Mouse (Mus musculus): ENCODE data around the gene Zfp239. TPM values are rescaled to one million over a fixed set of nuclear protein-coding genes. Genes with fewer than 3 reads are reported as not detected.
A peak's percentile ranks its signal among the peaks of the same experiment; 100 is the strongest.
"Not testable (repeated sequence)": the region's sequence is repeated elsewhere in the genome, so short reads cannot be mapped to it uniquely, and the experiment has no call there.

Zfp239 gene
- total RNA-seq (2017): 0.19 to 1.1 TPM in 2 of 3 replicates, not detected in the other

DNA sequence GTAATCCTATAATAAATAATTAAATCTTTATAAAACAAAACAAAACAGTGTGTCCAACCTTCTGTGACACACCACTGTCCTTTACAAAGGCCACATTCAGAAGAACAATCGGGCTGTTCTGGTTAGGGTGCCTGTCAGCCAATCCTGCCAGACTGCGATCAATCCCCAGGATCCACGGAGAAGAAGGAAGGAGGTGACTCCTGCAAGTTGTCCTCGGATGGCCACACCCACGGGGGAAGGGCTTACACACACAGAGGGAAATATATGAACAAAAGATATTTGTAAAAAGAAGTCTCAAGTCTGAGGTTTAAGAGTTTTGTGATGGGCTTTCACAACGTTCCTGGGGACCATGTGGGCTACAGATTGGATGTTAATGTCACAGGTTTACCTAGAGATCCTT lies at the start of gene Zfp239:
Gene Zfp239, plus strand, starts transcription at position 253 of the 400 bp plus-strand sequence.
- no peak for ATAC-seq (replicated peaks; ENCODE audit: insufficient number of reproducible peaks, low FRiP score, low TSS enrichment, poor library complexity, severe bottlenecking)

- no peak for ATAC-seq (replicated peaks; ENCODE audit: insufficient number of reproducible peaks, low FRiP score, low TSS enrichment, poor library complexity, severe bottlenecking)
Measured at GRCm38 (mm10) chr6:117814681-117815080, 47.2 kb upstream of the Zfp239 start.

- ATAC-seq (replicated peaks; ENCODE audit: insufficient number of reproducible peaks, low FRiP score, low TSS enrichment, poor library complexity, severe bottlenecking): no peak
Measured at GRCm38 (mm10) chr6:117817108-117817541, 44.8 kb upstream of the Zfp239 start.

DNA sequence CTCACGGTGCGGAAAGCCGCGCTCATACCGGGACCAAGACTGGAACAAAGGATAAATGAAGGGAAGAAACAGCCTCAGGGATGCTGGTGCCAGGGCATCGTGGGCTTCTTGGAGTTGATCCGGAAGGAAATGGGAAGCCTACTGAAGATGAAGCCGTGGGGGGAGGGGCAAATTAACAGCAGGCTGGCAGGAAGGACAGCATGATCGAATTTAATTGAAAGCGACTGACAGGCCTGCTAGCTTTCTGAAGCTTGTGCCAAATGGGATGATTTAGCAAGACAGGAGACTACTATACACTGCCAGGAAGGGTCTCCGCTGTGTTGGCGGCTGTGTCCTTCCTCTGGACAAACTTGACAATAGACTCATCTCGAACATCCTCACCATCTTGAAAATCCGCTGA lies 41.6 kb upstream of the Zfp239 start:
- no peak for ATAC-seq (replicated peaks; ENCODE audit: insufficient number of reproducible peaks, low FRiP score, low TSS enrichment, poor library complexity, severe bottlenecking)

- ATAC-seq (replicated peaks; ENCODE audit: insufficient number of reproducible peaks, low FRiP score, low TSS enrichment, poor library complexity, severe bottlenecking): peak; percentile 66; the same call in 1 of the 2 replicates
Measured at GRCm38 (mm10) chr6:117825369-117825768, 36.5 kb upstream of the Zfp239 start.

DNA sequence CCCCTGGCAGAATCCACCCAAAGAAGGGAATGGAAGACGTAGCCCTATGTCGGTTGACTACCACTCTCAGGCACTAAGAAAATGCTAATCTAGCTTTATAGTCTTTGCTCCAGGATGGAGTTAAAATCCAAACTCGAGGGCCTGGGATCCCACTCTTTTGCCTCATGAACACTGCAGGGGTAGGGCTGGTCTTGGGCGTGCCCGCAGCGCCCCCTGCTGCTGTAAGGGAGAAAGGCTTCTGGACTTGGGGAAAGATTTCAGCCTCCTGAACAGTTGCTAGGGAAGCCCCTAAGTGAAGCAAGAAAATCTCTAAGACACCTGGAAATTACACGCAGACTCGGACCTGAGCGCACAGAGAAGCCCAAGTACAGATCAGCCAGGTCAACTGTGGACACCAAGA lies 33.6 kb upstream of the Zfp239 start:
- no peak for ATAC-seq (replicated peaks; ENCODE audit: insufficient number of reproducible peaks, low FRiP score, low TSS enrichment, poor library complexity, severe bottlenecking)

DNA sequence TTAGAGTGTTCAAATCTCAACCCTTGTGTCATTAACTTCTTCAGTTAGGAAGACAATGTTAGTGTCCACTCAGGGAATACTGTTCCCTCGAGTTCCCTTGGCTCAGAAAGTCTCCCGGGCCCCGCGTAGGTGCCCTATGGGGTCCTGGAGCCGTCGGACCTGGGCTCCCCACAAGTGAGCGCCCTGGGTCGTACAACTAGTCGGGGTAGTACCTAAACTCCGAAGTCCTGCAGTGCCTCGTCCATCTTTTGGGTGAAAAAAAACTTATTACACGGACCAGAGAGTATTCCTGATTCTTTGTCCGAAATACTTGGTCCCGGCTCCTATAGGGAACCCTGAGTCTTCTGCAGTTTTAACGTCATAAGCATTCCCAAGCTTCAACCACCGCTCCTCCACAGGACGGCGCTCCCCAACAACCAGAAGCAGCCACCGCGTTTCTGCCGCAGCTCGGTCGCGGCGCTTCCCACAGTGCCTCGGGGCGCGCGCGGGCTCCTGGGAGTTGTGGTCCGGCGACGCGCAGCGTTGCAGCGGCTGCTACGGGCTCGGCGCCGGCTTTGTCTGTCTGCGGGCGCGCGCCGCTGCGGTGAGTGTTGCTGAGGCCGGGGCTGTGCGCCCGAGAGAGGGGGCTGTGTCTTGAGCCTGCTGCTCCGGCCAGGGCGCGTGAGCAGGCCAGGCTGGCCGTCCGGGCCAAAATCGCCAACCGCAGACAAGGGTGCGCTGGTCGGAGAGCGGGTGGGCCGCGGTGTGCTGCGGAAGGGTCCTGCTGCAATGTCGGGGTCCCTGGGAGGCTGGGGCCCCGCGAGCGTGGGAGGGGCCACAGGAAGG lies 21.0 kb upstream of the Zfp239 start, which contains the start of gene Zfp637:
Gene Zfp637, plus strand, starts transcription at position 495 of the 825 bp plus-strand sequence.
- peak; percentile 91 for ATAC-seq (replicated peaks; ENCODE audit: insufficient number of reproducible peaks, low FRiP score, low TSS enrichment, poor library complexity, severe bottlenecking)

GRCm38 (mm10) chr6:117841511-117841955 lies 20.4 kb upstream of the Zfp239 start:
- ATAC-seq (replicated peaks; ENCODE audit: insufficient number of reproducible peaks, low FRiP score, low TSS enrichment, poor library complexity, severe bottlenecking): no peak

GRCm38 (mm10) chr6:117844597-117844996 lies 17.3 kb upstream of the Zfp239 start:
- ATAC-seq (replicated peaks; ENCODE audit: insufficient number of reproducible peaks, low FRiP score, low TSS enrichment, poor library complexity, severe bottlenecking): no peak

GRCm38 (mm10) chr6:117846671-117847070 lies 15.2 kb upstream of the Zfp239 start:
- ATAC-seq (replicated peaks; ENCODE audit: insufficient number of reproducible peaks, low FRiP score, low TSS enrichment, poor library complexity, severe bottlenecking): not testable (repeated sequence)

- no peak for ATAC-seq (replicated peaks; ENCODE audit: insufficient number of reproducible peaks, low FRiP score, low TSS enrichment, poor library complexity, severe bottlenecking)
Measured at GRCm38 (mm10) chr6:117847772-117848171, 14.1 kb upstream of the Zfp239 start.

- no peak for ATAC-seq (replicated peaks; ENCODE audit: insufficient number of reproducible peaks, low FRiP score, low TSS enrichment, poor library complexity, severe bottlenecking)
Measured at GRCm38 (mm10) chr6:117848577-117848976, 13.3 kb upstream of the Zfp239 start.

DNA sequence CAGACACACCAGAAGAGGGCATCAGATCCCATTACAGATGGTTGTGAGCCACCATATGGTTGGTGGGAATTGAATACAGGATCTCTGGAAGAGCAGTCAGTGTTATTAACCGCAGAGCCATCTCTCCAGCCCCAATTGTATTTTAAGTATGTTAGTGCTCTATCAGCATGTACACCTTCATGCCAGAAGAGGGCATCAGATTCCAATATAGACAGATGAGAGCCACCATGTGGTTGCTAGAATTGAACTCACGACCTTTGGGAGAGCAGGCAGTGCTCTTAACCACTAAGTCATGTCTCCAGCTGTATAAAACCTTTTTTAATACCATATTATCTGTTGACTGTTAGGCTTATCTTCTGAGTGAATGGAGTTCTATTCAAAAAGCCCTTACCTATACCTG lies 10.2 kb upstream of the Zfp239 start:
- no peak for ATAC-seq (replicated peaks; ENCODE audit: insufficient number of reproducible peaks, low FRiP score, low TSS enrichment, poor library complexity, severe bottlenecking)

DNA sequence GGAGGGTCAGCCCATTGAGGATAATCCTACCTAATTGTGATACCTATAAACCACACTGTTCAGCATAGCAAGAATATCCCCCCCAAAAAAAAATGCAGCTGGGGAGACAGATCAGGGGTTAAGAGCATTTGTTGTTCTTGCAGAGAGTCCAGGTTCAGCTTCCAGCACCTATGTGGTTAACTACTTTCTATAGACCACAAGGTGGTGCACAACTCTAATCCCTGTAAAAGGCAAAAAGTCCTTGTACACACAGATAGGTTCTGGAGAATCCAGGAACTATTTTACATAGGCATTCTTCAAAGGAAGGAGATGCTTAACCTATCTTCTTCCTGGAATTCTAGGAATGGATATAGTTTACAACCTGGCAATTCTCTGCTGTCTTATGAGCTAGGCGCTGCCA lies 3.9 kb upstream of the Zfp239 start:
- no peak for ATAC-seq (replicated peaks; ENCODE audit: insufficient number of reproducible peaks, low FRiP score, low TSS enrichment, poor library complexity, severe bottlenecking)

DNA sequence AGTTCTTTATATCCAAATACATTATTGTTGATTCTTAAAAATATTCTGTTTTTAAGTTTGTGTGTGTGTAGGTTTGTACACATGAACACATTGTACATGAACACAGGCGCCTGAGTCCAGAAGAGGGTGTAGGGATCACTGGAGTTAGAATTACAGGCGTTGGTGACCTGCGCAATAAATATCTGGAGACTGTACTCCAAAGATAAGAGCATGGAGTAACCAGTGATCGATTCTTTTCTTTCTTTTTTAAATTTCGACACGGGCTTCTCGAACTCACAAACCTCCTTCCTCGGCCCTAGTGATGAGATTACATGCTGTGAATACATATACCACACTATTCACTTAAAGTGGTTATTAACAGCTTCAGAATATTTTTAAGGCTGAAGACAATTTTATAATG lies 565 bp downstream of the Zfp239 start:
- ATAC-seq (replicated peaks; ENCODE audit: insufficient number of reproducible peaks, low FRiP score, low TSS enrichment, poor library complexity, severe bottlenecking): no peak

GRCm38 (mm10) chr6:117862899-117863620 lies 1.2 kb downstream of the Zfp239 start:
- peak; percentile 70 for ATAC-seq (replicated peaks; ENCODE audit: insufficient number of reproducible peaks, low FRiP score, low TSS enrichment, poor library complexity, severe bottlenecking)

DNA sequence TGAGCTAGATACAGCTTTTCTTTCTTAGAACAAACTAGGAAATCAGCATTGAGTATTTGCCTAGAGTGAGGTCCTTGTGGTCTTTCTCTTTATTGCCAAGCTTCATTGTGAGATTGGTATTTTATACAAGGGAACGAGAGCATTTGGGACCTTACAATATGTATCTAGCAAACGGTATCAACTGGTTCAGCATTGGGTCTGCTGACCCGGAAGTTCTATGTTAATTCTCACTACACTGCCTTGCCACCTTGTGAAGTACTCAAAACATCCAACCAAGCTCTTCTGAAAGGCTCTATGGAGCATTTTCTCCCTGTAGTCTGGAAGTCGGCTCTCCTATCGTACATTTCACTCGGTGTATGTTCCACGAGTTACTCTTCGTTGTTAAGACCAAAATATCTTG lies 1.9 kb downstream of the Zfp239 start:
- ATAC-seq (replicated peaks; ENCODE audit: insufficient number of reproducible peaks, low FRiP score, low TSS enrichment, poor library complexity, severe bottlenecking): no peak

DNA sequence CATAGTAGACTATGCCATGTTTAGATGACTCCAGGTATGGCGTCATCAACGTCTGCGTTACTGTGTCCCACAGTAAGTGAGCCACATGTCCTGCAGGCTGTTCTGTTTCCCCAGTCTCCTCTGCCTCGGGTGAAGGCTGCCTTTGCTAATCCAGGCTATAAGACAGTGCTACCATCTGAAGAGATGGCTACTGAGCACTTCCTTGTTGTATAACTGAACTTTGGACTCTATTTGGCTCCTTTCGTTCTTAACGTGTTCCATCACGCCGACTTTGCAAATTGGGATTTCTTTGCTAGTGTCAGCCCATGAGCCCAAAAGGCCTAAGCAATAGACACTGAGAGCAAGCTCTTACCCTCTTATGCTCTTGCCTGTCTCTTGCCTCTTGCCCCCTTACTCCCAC lies 6.3 kb downstream of the Zfp239 start:
- no peak for ATAC-seq (replicated peaks; ENCODE audit: insufficient number of reproducible peaks, low FRiP score, low TSS enrichment, poor library complexity, severe bottlenecking)

DNA sequence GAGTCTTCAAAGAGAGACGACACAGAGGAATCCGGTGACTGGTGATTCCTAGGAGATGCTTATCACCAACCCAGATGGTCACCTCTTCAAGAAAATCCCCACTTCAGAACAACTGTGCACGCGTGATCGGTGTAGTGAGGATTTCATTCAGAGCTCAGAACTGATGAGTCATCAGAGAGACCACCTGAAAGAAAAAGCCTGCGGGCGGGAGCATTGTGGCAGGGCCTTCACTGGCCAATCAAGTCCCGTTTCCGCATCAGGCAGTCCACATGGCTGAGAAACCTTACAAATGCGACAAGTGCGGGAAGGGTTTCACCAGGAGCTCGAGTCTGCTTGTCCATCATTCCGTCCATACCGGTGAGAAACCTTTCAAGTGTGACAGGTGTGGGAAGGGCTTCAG lies 9.1 kb downstream of the Zfp239 start:
- ATAC-seq (replicated peaks; ENCODE audit: insufficient number of reproducible peaks, low FRiP score, low TSS enrichment, poor library complexity, severe bottlenecking): no peak

DNA sequence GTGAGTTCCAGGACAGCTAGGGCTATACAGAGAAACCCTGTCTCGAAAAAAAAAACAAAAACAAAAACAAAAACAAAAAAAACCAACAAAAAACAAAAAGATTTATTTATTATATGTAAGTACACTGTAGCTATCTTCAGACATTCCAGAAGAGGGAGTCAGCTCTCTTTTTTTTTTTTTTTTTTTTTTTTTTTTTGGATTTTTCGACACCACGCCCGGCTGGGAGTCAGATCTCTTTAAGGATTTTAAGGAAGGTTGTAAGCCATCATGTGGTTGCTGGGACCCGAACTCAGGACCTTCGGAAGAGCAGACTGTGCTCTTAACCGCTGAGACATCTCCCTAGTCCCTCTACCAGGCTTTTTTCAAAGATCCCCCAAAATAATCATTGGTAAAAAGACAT lies 11.6 kb downstream of the Zfp239 start:
- not testable (repeated sequence) for ATAC-seq (replicated peaks; ENCODE audit: insufficient number of reproducible peaks, low FRiP score, low TSS enrichment, poor library complexity, severe bottlenecking)

Data from monocyte, adult 5-6 weeks (primary cell).